Mouse (Mus musculus): ENCODE data around the gene Rela.

- TF ChIP-seq CTCF (IDR thresholded peaks at IDR 0.05; ENCODE audit: low read depth) (no peak), EP300 (optimal IDR thresholded peaks at IDR 0.05) (no peak)
These were observed 15.4 kb upstream of the Rela start for GRCm38 (mm10) chr19:5621884-5622283.

Data from stomach, postnatal 0 days (tissue).